Comparison of ENCODE assay signal across 15 mouse cellular contexts in genomic region chr11:63845379-63845778, GRCm38 (mm10).
"Had no signal": no experiment of that assay in that cellular context is flagged by ENCODE, and none has a peak within 500 bp of the region (broad histone marks: within the 10 kb centered on the region; RNA-seq: fewer than 3 reads in every experiment).

No protein-coding gene starts in this region.

- DNase-seq: retina, postnatal 1 day; right cerebral cortex, adult 18-20 months; right cerebral cortex, postnatal 14 days; right cerebral cortex, postnatal 25 days; right cerebral cortex, postnatal 4 days; spleen, adult 18-20 months; thymus, adult 18-20 months; thymus, adult 2 months; thymus, postnatal 14 days; thymus, postnatal 25 days; thymus, postnatal 36 days; thymus, postnatal 4 days had no signal

- H3K4me1 ChIP-seq: stomach, embryonic 15.5 days had no signal

- H3K27me3 ChIP-seq: neural tube, embryonic 15.5 days; stomach, embryonic 15.5 days had no signal

- H3K4me3 ChIP-seq: neural tube, embryonic 15.5 days; stomach, embryonic 15.5 days had no signal

- H3K36me3 ChIP-seq: neural tube, embryonic 15.5 days; stomach, embryonic 15.5 days had no signal

- H3K9ac ChIP-seq: neural tube, embryonic 15.5 days; stomach, embryonic 15.5 days had no signal

- H3K9me3 ChIP-seq: neural tube, embryonic 15.5 days; stomach, embryonic 15.5 days had no signal

- H3K27ac ChIP-seq: stomach, embryonic 15.5 days; stomach, postnatal 0 days had no signal

- H3K4me2 ChIP-seq: neural tube, embryonic 15.5 days; stomach, embryonic 15.5 days had no signal
